Mouse (Mus musculus): ENCODE measurements around the gene Zfp933.
"Not testable (repeated sequence)": the region's sequence is repeated elsewhere in the genome, so short reads cannot be mapped to it uniquely, and the experiment has no call there.

Gene Zfp933

DNA sequence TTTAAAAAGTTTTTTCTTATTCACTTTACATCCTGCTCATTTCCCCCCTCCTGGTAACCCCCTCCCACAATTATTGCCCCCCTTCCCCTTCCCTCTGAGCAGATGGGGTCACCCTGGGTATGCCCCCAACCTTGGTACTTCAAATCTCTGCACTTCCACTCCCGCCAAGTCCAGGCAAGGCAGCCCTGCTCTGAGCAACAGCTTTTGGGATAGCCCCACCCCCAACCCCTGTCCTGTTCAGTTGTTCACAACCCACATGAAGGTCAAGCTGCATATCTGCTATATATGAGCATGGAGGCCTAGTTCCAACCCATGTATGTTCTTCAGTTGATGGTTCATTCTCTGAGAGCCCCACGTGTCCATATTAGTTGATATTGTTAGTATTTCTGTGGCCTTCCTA, 2.6 kb upstream of the Zfp933 start:
- DNase-seq: no peak

DNA sequence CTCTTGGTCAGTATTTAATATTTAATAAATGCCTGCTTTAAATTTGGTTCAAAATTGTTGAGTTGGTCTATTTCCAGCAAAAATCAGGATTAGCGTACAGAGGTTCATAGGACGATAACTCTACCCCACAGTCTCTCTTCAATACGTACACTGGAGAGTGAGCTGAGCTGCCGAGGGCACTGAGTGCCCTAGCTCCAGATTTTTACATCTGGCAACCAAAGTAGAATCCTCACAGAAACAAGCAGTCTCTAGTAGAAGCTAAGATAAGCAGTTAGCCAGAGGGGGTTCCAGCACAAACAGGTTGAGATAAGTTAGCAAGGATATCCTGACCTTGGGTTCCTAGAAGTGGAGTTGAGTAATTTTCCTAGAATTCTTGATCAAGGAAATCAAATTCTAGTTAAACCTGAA, 422 bp upstream of the Zfp933 start:
- no peak for DNase-seq

DNA sequence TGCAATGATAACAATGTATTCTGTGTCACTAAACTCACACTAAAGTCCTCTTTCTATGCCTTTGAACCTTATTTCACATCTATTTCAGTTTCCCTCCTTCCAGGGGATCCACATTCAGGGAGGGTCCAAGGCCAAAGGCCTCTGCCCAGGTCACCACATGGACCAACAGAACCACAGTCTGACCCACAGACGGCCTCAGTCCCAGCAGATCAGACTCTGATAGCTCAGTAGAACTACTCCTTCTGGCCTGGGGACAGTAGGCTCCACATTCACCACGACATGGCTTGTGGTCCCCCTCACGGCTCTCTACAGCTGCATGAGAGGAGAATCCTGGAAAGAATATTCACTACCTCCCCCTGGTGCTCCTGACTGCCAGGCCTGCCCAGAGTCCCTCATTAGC, 5.3 kb downstream of the Zfp933 start:
- DNase-seq: no peak

DNA sequence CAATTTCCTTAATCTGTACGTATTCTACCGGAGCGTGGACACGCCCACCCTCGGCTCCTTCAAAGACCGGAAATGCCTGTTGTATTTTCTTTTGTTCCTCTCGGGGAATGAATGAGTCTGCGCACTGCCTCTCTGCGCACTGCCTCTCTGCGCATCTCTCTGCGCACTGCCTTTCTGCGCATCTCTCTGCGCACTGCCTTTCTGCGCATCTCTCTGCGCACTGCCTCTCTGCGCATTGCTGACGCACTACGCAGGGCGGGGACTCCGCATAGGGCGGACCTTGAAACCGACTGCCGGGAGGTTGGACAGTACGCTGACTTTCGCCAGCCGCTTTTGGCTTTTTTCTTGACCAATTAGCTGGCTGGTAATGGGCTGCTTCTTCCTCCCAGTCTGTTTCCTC, 8.9 kb downstream of the Zfp933 start:
- DNase-seq: not testable (repeated sequence)

DNA sequence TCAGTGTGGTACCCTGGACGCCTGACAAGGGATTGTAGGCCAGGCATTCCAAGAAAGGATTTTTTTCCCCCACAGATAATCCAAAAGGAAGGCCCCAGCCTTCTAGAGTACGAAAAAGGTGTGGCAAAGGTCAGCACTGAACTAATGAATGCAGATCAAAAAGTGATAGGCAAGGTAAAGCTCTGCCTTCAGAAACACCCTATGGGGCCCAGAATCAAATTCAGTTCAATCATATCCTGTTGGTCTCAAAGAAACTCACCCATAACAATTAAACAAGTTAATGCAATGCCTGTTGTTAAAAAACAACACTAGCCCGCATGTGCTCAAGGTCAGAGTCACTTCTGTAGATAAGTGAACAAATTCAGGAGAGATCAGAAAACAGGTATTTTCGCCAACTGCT, 23.8 kb downstream of the Zfp933 start:
- no peak for DNase-seq

DNA sequence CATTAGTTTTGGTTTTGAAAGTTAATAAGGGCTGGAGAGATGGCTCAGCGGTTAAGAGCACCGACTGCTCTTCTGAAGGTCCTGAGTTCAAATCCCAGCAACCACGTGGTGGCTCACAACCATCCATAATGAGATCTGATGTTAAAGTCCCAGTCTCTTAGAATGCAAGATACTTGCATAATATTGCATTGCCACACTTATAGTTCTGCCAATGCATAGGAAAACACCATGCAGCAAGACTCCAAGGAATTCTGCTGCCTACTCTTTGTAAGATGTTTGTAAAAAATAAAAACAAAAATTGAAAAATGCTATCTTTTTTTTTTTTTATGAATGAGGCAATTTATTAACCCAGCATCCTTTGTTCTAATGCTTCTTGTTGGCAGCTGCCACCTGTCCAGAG, 26.8 kb downstream of the Zfp933 start:
- not testable (repeated sequence) for DNase-seq

DNA sequence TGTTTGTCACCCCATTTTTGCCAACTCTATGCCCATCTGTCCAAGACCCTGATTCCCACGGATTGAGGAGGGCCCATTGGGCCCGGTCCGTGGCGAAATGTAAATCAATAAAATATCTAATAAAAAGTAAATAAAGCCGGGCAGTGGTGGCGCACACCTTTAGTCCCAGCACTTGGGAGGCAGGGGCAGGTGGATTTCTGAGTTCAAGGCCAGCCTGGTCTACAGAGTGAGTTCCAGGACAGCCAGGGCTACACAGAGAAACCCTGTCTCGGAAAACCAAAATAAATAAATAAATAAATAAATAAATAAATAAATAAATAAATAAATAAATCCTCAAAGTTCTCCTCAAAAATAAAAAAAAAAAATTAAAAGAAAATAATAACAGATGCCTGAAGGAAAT, 28.5 kb downstream of the Zfp933 start:
- DNase-seq: not testable (repeated sequence)

DNA sequence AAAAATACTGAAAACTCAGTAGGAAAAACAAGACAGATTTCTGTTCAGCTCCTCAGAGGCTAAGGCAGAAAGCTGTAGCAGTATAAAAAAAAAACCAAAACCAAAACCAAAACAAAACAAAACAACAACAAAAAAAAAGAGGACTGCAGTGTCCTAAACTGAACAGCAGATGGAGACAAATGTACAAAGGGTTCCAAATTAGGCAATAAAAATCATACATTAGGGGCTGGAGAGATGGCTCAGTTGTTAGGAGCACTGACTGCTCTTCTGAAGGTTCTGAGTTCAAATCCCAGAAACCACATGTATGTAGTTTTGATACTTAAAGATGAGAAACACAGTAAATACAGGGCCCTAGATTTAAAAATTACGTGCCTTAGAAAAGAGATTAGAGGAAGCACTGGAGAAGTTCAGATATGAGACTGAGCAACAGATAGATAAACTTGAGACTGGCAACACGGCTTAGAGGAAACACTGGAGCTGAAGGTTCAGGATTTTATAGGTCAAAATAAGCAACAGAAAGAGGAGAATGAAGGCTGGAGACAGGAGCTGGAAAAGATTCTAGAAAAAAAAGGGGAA, 33.5 kb downstream of the Zfp933 start:
- no peak for DNase-seq

DNA sequence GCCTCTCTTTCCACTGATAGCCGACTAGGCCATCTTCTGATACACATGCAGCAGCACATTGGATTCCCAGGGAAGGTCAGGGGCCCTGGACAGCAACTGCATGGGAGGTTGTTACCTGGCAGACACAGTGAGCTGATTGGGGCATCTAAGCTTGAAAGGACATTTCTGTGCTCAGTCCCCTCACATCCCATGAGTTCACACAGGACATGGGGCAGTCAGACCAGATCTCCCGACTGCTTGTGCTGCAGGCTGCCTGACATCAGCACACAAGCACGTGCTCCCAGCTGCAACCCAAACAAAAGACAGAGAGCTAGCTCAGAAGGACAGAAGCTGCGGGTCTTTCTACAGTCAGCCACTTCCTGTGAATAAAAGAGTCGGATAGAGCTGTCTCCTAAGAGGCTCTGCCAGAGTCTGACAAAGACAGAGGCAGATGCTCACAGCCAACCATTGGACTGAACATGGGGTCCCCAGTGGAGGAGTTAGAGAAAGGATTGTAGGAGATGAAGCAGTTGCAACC, 34.9 kb downstream of the Zfp933 start:
- DNase-seq: peak; percentile 33

DNA sequence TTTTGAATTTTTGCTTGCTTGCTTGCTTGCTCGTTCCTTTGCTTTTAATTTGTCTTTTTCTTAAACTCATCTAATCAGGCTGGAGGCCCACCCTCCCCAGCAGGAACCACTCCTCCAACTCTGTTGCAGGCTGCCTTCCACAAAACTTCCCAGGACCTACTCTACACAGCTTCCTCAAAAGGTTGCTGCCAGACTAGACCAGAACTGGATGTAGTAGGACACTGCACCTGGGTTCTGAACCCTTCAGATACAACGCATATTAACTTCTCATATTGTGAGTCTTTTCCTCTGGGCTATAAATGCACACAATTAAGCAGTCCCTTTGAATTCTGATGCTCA, 38.2 kb downstream of the Zfp933 start:
- not testable (repeated sequence) for DNase-seq

DNA sequence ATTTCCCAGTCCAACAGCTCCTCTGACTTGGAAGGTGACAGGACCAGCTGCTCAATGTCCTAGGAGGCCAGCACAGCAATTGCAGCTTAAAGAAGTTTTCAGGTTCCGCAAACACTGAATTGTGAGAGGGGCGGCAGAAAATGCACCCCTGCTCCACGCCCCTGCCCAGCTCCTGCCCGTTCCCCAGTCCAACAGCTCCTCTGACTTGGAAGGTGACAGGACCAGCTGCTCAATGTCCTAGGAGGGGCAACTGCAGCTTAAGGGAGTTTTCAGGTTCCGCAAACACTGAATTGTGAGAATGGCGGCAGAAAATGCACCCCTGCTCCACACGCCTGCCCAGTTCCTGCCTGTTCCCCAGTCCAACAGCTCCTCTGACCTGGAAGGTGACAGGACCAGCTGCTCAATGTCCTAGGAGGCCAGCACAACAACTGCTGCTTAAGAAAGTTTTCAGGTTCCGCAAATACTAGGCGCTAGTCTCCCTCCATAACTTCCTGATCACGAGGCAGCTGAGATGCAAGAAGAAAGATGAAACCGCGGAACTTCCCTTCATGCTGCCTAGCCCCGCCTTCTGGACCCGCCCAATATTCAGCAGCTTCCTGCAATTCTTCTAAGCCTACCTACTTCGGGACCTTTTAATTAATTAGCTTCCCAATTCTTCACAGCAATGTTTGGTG, 38.7 kb downstream of the Zfp933 start, which contains the start of gene Zfp984:
TSS of gene Zfp984 (minus strand) at position 497 of the 674 bp plus-strand sequence.
- DNase-seq: peak; percentile 73

DNA sequence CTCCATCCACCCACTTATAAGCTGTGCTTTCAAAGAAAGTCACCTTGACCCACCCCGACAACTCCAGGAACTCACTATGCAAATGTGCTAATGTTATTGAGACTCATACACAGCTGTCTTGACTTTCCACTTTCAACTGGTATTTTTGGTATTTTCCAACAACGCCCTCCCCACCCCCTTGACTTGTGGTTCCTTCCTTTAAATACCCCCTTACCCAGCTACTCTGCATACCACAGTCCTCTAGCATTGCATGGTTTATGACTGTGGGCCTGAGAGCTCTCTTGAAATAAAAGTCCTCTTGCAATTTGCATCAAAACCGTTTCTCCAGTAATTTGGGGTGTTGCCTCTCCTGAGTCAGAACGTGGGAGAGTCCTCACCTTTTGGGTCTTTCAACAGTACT, 39.7 kb downstream of the Zfp933 start:
- DNase-seq: not testable (repeated sequence)

DNA sequence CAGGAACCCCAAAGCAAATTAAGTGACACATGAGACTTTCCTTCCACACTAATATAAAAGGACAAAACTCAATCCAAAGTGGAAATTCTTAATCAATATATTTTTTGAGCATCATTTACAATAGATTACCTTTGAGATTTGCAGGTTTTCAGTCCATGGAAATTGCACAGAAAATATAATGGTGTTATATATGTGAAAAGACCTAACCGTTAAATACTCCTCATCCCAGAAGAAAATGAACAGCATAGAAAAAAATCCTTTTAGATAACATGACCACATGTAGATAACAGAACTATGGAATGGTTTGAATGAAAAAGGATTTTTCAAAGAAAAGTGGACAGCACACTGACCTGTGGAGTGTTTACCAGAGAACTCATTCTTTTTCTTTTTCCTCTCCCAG, 52.9 kb downstream of the Zfp933 start:
- DNase-seq: not testable (repeated sequence)

DNA sequence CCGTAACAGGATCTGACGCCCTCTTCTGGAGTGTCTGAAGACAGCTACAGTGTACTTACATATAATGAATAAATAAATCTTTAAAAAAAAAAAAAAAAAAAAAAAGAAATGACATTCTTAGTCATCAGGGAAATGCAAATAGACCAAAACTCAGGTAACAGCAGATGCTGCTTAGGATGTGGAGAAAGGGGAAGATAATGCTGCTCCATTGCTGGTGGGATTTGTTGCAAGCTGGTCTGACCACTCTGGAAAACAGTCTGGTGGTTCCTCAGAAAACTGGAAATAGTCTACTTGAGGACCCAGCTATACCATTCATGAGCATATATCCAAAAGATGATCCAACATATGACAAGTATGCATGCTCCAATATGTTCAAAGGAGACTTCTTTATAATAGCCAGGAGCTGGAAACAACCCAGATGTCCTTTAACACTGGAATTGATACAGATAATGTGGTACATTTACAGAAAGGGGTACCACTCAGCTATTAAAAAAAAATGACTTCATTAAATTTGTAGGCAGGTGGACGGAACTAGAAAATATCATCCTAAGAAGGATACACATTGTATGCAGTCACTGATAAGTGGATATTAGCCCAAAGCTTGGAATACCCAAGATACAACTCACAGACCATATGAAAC, 54.0 kb downstream of the Zfp933 start:
- DNase-seq: not testable (repeated sequence)

DNA sequence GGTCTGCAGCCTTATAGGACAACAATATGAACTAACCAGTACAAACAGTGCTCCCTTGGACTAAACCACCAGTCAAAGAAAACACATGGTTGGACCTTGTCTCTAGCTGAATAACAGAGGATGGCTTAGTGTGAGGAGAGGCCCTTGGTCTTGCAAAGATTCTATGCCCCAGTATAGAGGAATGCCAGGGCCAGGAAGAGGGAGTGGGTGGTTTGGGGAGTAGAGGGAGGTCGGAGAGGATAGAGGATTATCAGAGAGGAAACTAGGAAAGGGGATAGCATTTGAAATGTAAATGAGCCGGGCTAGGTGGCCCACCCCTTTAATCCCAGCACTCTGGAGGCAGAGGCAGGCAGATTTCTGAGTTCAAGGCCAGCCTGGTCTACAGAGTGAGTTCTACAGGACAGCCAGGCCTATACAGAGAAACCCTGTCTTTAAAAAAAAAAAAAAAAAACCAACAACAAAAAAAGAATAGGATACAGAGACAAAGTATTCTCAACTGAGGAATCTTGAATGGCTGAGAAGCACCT, 54.7 kb downstream of the Zfp933 start:
- DNase-seq: not testable (repeated sequence)

DNA sequence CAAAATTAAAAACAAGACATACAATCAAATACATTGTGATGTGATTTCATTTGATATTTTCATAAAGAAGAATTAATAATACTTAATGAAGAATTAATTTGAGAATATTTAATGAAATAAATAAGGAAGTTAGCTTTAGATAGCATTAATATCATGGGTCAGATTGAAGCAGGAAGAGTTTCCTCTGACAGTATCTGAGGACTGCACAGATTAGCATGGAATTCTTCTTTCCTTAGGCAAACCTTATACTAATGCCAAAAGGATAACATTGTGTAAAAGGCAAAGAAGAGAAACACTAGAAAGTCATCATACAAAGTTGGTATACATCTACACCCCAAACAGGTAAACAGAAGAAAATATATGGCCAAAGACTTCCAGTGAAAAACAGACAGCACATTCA, 56.4 kb downstream of the Zfp933 start:
- not testable (repeated sequence) for DNase-seq
